Mouse (Mus musculus): ENCODE measurements at regions not wholly inside any gene's neighbourhood (a gene's known extent, or its start where the extent isn't known, plus 50 kb on each side); places are given as distances from the start of the nearest gene placed in this dataset.

GRCm38 (mm10) chr15:60762071-60762470 is 91.5 kb downstream of the Fam84b start:
- ChIA-PET CTCF (no interaction called here), POLR2A (no interaction called here)

GRCm38 (mm10) chr15:60760015-60760437 is 93.6 kb downstream of the Fam84b start:
- ChIA-PET CTCF (interaction anchor here (0.5 to 1.4 kb wide), 9 partner anchors 11 to 516 kb away, joined by 3 to 7 read pairs (median 3); no protein-coding TSS in a partner anchor), POLR2A (interaction anchor here in 2 of 4 experiments (0.7 to 1.2 kb wide), 2 partner anchors 14 to 64 kb away, joined by 3 to 5 read pairs; no protein-coding TSS in a partner anchor)

GRCm38 (mm10) chr15:60754246-60754645 is 99.3 kb downstream of the Fam84b start:
- ChIA-PET POLR2A (no interaction called here), CTCF (no interaction called here)

- CTCF ChIA-PET = no interaction called here
- POLR2A ChIA-PET = no interaction called here
These were observed 114.0 kb downstream of the Fam84b start for GRCm38 (mm10) chr15:60739598-60739997.

GRCm38 (mm10) chr15:60738258-60738657 is 115.3 kb downstream of the Fam84b start:
- CTCF ChIA-PET = interaction anchor here in 1 of 4 experiments (1.1 kb wide), 1 partner anchor 22 kb away, joined by 3 read pairs; no protein-coding TSS in a partner anchor
- POLR2A ChIA-PET = no interaction called here

- POLR2A ChIA-PET = no interaction called here
- CTCF ChIA-PET = no interaction called here
These were observed 121.2 kb downstream of the Fam84b start for GRCm38 (mm10) chr15:60732416-60732815.

- POLR2A ChIA-PET = interaction anchor here in 1 of 4 experiments (0.6 kb wide), 2 partner anchors 86 to 479 kb away, joined by 3 read pairs; no protein-coding TSS in a partner anchor
- CTCF ChIA-PET = interaction anchor here in 1 of 4 experiments (0.6 kb wide), 1 partner anchor 632 kb away, joined by 3 read pairs; no protein-coding TSS in a partner anchor
These were observed 124.8 kb downstream of the Fam84b start for GRCm38 (mm10) chr15:60728754-60729153.

- POLR2A ChIA-PET = no interaction called here
- CTCF ChIA-PET = no interaction called here
These were observed 125.2 kb downstream of the Fam84b start for GRCm38 (mm10) chr15:60728337-60728736.

- CTCF ChIA-PET = no interaction called here
- POLR2A ChIA-PET = no interaction called here
These were observed 134.2 kb downstream of the Fam84b start for GRCm38 (mm10) chr15:60719332-60719731.

- ChIA-PET POLR2A (no interaction called here), CTCF (no interaction called here)
These were observed 144.9 kb downstream of the Fam84b start for GRCm38 (mm10) chr15:60708678-60709077.

- ChIA-PET POLR2A (no interaction called here), CTCF (no interaction called here)
These were observed 147.6 kb downstream of the Fam84b start for GRCm38 (mm10) chr15:60706009-60706408.

GRCm38 (mm10) chr15:60701273-60701672 is 152.3 kb downstream of the Fam84b start:
- CTCF ChIA-PET = no interaction called here
- POLR2A ChIA-PET = no interaction called here

GRCm38 (mm10) chr15:60694746-60695145 is 158.8 kb downstream of the Fam84b start:
- POLR2A ChIA-PET = no interaction called here
- CTCF ChIA-PET = interaction anchor here in 1 of 4 experiments (0.6 kb wide), 1 partner anchor 384 kb away, joined by 3 read pairs; no protein-coding TSS in a partner anchor

- POLR2A ChIA-PET = no interaction called here
These were observed 159.7 kb downstream of the Fam84b start for GRCm38 (mm10) chr15:60693751-60694500.

GRCm38 (mm10) chr15:60692718-60693597 is 160.6 kb downstream of the Fam84b start:
- POLR2A ChIA-PET = no interaction called here

More at GRCm38 (mm10) chr15:60693751-60694500, 159.7 kb downstream of the Fam84b start:
- CTCF ChIA-PET = interaction anchor here (0.6 to 1.5 kb wide), 5 partner anchors 11 to 383 kb away, joined by 3 to 4 read pairs (median 3); no protein-coding TSS in a partner anchor

GRCm38 (mm10) chr15:60692149-60692548 is 161.4 kb downstream of the Fam84b start:
- ChIA-PET CTCF (interaction anchor here in 1 of 4 experiments (1.5 kb wide), 1 partner anchor 68 kb away, joined by 3 read pairs; no protein-coding TSS in a partner anchor), POLR2A (interaction anchor here in 1 of 4 experiments (0.6 kb wide), 2 partner anchors 154 to 779 kb away, joined by 3 to 5 read pairs; no protein-coding TSS in a partner anchor)

More at GRCm38 (mm10) chr15:60692718-60693597, 160.6 kb downstream of the Fam84b start:
- CTCF ChIA-PET = interaction anchor here in 1 of 4 experiments (1.5 kb wide), 1 partner anchor 67 kb away, joined by 3 read pairs; no protein-coding TSS in a partner anchor

GRCm38 (mm10) chr15:60677397-60677796 is 176.2 kb downstream of the Fam84b start:
- ChIA-PET POLR2A (no interaction called here), CTCF (interaction anchor here in 1 of 4 experiments (0.6 kb wide), 1 partner anchor 311 kb away, joined by 5 read pairs; no protein-coding TSS in a partner anchor)

GRCm38 (mm10) chr15:60657572-60657971 is 196.0 kb downstream of the Fam84b start:
- POLR2A ChIA-PET = no interaction called here
- CTCF ChIA-PET = no interaction called here

GRCm38 (mm10) chr15:60655113-60655512 is 198.5 kb downstream of the Fam84b start:
- CTCF ChIA-PET = no interaction called here

GRCm38 (mm10) chr15:60649252-60649651 is 204.3 kb downstream of the Fam84b start:
- ChIA-PET CTCF (no interaction called here), POLR2A (no interaction called here)

More at GRCm38 (mm10) chr15:60655113-60655512, 198.5 kb downstream of the Fam84b start:
- POLR2A ChIA-PET = interaction anchor here in 1 of 4 experiments (0.6 kb wide), 1 partner anchor 11 kb away, joined by 3 read pairs; no protein-coding TSS in a partner anchor
